Mouse (Mus musculus) MEL (cell line): ENCODE measurements around the gene Sinhcaf. TPM values are rescaled to one million over a fixed set of nuclear protein-coding genes. Genes with fewer than 3 reads are reported as not detected.

Experiments
- DNase-seq: peaks from one replicate; pipeline ENCODE4 v3.0.0; 2011; ENCODE audit warnings: low read depth, low spot score
- H3K27ac ChIP-seq: 2 replicates; pipeline ENCODE4 v1.5.1; 2012; ENCODE audit warnings: low read depth, mild to moderate bottlenecking, control low read depth, low read length, moderate library complexity; ENCODE audit not compliant: control insufficient read depth
- H3K27me3 ChIP-seq, 2 experiments: fragments of 150-350 bp in 1 of 2; sonication (generic) in 1 of 2; 2 replicates each; pipeline ENCODE4 v1.6.1; 2012; ENCODE audit warnings: low read length in 2 of 2, mild to moderate bottlenecking in 2 of 2, improper control_type of control experiment in 1 of 2, moderate library complexity in 1 of 2; ENCODE audit not compliant: insufficient read depth in 2 of 2, control insufficient read depth in 1 of 2
- H3K36me3 ChIP-seq, 2 experiments: 2 replicates each; pipeline ENCODE4 v1.6.1; 2012 to 2014; ENCODE audit warnings: low read length in 2 of 2, improper control_type of control experiment in 1 of 2, inconsistent platforms in 1 of 2, mild to moderate bottlenecking in 1 of 2; ENCODE audit not compliant: insufficient read depth in 2 of 2, control insufficient read depth in 1 of 2
- H3K4me1 ChIP-seq, 2 experiments: fragments of 150-350 bp in 1 of 2; sonication (generic) in 1 of 2; 2 replicates each; pipeline ENCODE4 v1.6.1; 2012; ENCODE audit warnings: low read length in 2 of 2, improper control_type of control experiment in 1 of 2, mild to moderate bottlenecking in 1 of 2; ENCODE audit not compliant: insufficient read depth in 2 of 2, control insufficient read depth in 1 of 2
- H3K4me3 ChIP-seq, 2 experiments: fragments of 150-350 bp in 1 of 2; sonication (generic) in 1 of 2; 2 replicates each; pipeline ENCODE4 v1.5.1; 2012; ENCODE audit warnings: low read depth in 2 of 2, low read length in 2 of 2, mild to moderate bottlenecking in 2 of 2, moderate library complexity in 2 of 2, control low read depth in 1 of 2, improper control_type of control experiment in 1 of 2; ENCODE audit not compliant: control insufficient read depth in 1 of 2, insufficient read depth in 1 of 2
- H3K79me2 ChIP-seq: 2 replicates; pipeline ENCODE4 v1.6.1; 2012; ENCODE audit warnings: mild to moderate bottlenecking, low read length, moderate library complexity; ENCODE audit not compliant: control insufficient read depth, poor library complexity, insufficient read depth
- H3K9ac ChIP-seq: 2 replicates; pipeline ENCODE4 v1.6.1; 2012; ENCODE audit warnings: low read depth, mild to moderate bottlenecking, control low read depth, low read length, moderate library complexity; ENCODE audit not compliant: control insufficient read depth, poor library complexity, severe bottlenecking
- H3K9me3 ChIP-seq: fragments of 150-350 bp; sonication (generic); replicated peaks from 2 replicates; pipeline ENCODE4 v1.6.1; 2012; ENCODE audit warnings: mild to moderate bottlenecking, low read length, improper control_type of control experiment, moderate library complexity; ENCODE audit not compliant: insufficient read depth
- CHD1 ChIP-seq: IDR thresholded peaks from 2 replicates; pipeline ENCODE4 v1.6.1; 2012; ENCODE audit warnings: low read depth, mild to moderate bottlenecking, inconsistent platforms, low read length, improper control_type of control experiment
- CTCF ChIP-seq, 3 experiments: IDR thresholded peaks in 2 of 3; conservative IDR thresholded peaks in 1 of 3; 2 replicates each; pipeline ENCODE4 v1.5.1; 2011 to 2012; ENCODE audit warnings: low read length in 3 of 3, low read depth in 2 of 3, mild to moderate bottlenecking in 2 of 3, improper control_type of control experiment in 1 of 3, inconsistent platforms in 1 of 3, mixed read lengths in 1 of 3, moderate library complexity in 1 of 3; ENCODE audit not compliant: control insufficient read depth in 1 of 3, insufficient read depth in 1 of 3, poor library complexity in 1 of 3, severe bottlenecking in 1 of 3
- E2F4 ChIP-seq: IDR thresholded peaks from 2 replicates; pipeline ENCODE4 v1.6.1; 2011; ENCODE audit warnings: low read depth, low read length, improper control_type of control experiment, borderline replicate concordance
- ELF1 ChIP-seq: IDR thresholded peaks from 2 replicates; pipeline ENCODE4 v1.6.1; 2014; ENCODE audit warnings: low read depth, mild to moderate bottlenecking, inconsistent platforms, low read length, improper control_type of control experiment, moderate library complexity
- ETS1 ChIP-seq: IDR thresholded peaks from 2 replicates; pipeline ENCODE4 v1.6.1; 2012; ENCODE audit warnings: low read depth, mild to moderate bottlenecking, inconsistent platforms, low read length, improper control_type of control experiment, moderate library complexity
- MXI1 ChIP-seq: IDR thresholded peaks from 2 replicates; pipeline ENCODE4 v1.6.1; 2011; ENCODE audit warnings: mild to moderate bottlenecking, low read depth, low read length, improper control_type of control experiment
- NELFE ChIP-seq: IDR thresholded peaks from 2 replicates; pipeline ENCODE4 v1.6.1; 2011; ENCODE audit warnings: low read depth, low read length, improper control_type of control experiment
- NRF1 ChIP-seq: IDR thresholded peaks from 2 replicates; pipeline ENCODE4 v1.6.1; 2014; ENCODE audit warnings: low read depth, mild to moderate bottlenecking, inconsistent platforms, low read length, improper control_type of control experiment, moderate library complexity; ENCODE audit not compliant: poor library complexity, insufficient read depth, severe bottlenecking
- POLR2A ChIP-seq, 2 experiments: IDR thresholded peaks; 2 replicates each; pipeline ENCODE4 v1.6.1; 2011 to 2012; ENCODE audit warnings: low read length in 2 of 2, mild to moderate bottlenecking in 2 of 2, control low read depth in 1 of 2, improper control_type of control experiment in 1 of 2, low read depth in 1 of 2, moderate library complexity in 1 of 2; ENCODE audit not compliant: control insufficient read depth in 1 of 2, insufficient read depth in 1 of 2, poor library complexity in 1 of 2
- SIN3A ChIP-seq: IDR thresholded peaks from 2 replicates; pipeline ENCODE4 v1.6.1; 2012; ENCODE audit warnings: low read length, improper control_type of control experiment, inconsistent platforms
- TAL1 ChIP-seq: IDR thresholded peaks from 2 replicates; pipeline ENCODE4 v1.6.1; 2012; ENCODE audit warnings: mild to moderate bottlenecking, inconsistent platforms, low read length, moderate library complexity, mixed read lengths
- UBTF ChIP-seq: IDR thresholded peaks from 2 replicates; pipeline ENCODE4 v1.6.1; 2012; ENCODE audit warnings: low read depth, mild to moderate bottlenecking, inconsistent platforms, low read length, improper control_type of control experiment, moderate library complexity, borderline replicate concordance; ENCODE audit not compliant: insufficient read depth
- USF1 ChIP-seq: IDR thresholded peaks from 2 replicates; pipeline ENCODE4 v1.6.1; 2014; ENCODE audit warnings: low read depth, mild to moderate bottlenecking, inconsistent platforms, low read length, improper control_type of control experiment, moderate library complexity
- polyA plus RNA-seq, 2 experiments: library from polyadenylated mRNA; stranded (reverse) in 1 of 2; unstranded in 1 of 2; fragments of >175 nt in 1 of 2; fragments of >200 nt in 1 of 2; gene quantifications; 2 replicates each; pipeline versions ENCODE4 v1.2.1 to v1.2.4; 2012; ENCODE audit warnings: low replicate concordance in 2 of 2, low read depth in 1 of 2; ENCODE audit not compliant: insufficient read length in 2 of 2, insufficient read depth in 1 of 2, missing spikeins in 1 of 2
- total RNA-seq: library from RNA; depleted of rRNA; stranded (reverse); fragments of 300-350 nt; gene quantifications from 2 replicates; pipeline ENCODE4 v1.2.3, GENCODE M21; 2012; rRNA removed

The Sinhcaf gene
- total RNA-seq (44.1 and 54.4 TPM in 2 replicates), polyA plus RNA-seq (10 to 100 TPM; 34.7 to 59.7 TPM)

DNA sequence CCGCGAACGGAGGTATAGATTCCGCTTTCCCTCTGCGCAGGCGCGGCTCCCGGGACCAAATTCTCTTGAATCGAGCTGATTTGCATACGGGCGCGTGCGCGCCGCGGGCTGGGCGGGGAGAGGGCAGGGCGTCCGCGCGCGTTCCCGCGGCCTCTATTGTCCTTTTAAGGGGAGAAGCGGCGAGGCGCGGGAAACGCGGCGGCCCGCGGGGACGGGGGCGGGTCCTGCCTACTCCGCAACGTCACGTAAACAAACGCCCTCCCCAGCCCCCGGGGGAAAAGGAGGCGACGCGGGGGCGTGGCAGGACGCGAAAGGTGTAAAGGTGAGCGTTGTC, at the start of gene Sinhcaf:
Gene Sinhcaf (minus strand): TSS at position 59 of the 334 bp plus-strand sequence.
- H3K9me3 ChIP-seq: no peaks in the 10 kb centered on the region
- peak; percentile 61; the same call in 1 of the 2 replicates for TF ChIP-seq SIN3A
- peak in 1 of 2 experiments; percentile 69; a peak in 2 of 4 replicates for TF ChIP-seq POLR2A (IDR thresholded peaks at IDR 0.05; ENCODE audit: control insufficient read depth in 1 of 2, insufficient read depth in 1 of 2, low read depth in 1 of 2, low read length in 2 of 2, poor library complexity in 1 of 2)
- no peak for TF ChIP-seq ETS1
- peak; percentile 79 for TF ChIP-seq NRF1
- no peak for TF ChIP-seq UBTF
- TF ChIP-seq MXI1: peak; percentile 13; the same call in 1 of the 2 replicates
- TF ChIP-seq NELFE: peak; percentile 59
- no peak for TF ChIP-seq USF1
- no peak for TF ChIP-seq ELF1
- TF ChIP-seq CHD1: no peak
- TF ChIP-seq E2F4: no peak
- TF ChIP-seq, all 39 proteins: peak for 5
- Histone ChIP-seq H3K27me3 (0 out of 4 replicates have a peak, but pooled peaks cover 0 to 1% of the 10 kb centered on the region in 2 experiments), H3K36me3 (peaks cover 3 to 18% of the 10 kb centered on the region in 2 experiments; a peak in 3 of 4 replicates), H3K27ac (peak within 1 kb of the TSS; percentile 79), H3K4me3 (peak within 1 kb of the TSS; percentile 80 to 88), H3K4me1 (peaks cover 2 to 16% of the 10 kb centered on the region in 2 experiments; a peak in 2 of 4 replicates), H3K79me2 (peaks cover 42% of the 10 kb centered on the region), H3K9ac (peak within 1 kb of the TSS; percentile 84)
- DNase-seq: peak; percentile 98

DNA sequence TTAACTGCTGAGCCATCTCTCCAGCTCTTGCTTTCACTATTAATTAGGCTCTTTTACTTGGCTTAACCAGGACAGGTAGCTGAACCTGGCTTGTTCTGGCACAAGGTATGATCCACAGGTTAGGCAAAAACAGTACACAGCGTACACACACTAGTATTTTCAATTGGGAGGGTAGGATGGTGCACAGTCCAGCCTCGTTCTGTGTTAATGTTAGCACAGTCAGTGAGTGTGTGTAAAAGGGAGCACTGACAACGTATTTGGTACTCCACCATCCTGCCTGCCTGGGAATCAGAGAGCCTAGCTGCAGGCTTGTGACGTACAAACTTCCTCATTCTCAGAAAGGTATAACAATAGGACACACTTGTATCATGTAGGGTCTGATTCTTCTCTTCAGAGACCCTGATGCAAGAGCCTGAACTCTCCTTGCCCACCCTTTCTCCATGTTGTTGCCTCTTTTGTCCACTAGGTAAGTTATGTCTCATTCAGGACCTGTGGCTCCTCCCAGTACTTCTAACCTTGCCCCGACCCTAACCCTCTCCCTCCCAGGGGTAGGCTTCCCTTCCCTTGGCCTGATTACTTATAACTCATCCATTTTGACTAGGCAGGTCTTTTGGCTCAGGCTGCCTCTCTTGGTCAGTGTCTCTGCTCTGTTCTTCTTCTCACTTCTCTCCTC, 48.2 kb upstream of the Sinhcaf start:
- Histone ChIP-seq H3K4me3 (peak overlapping the region in 1 of 2 experiments; percentile 25; a peak in 2 of 4 replicates), H3K27ac (no peak overlapping the region)
- TF ChIP-seq TAL1 (no peak), CTCF (IDR thresholded peaks at IDR 0.05 in 2 of 3, conservative IDR thresholded peaks at IDR 0.05 in 1 of 3; ENCODE audit: control insufficient read depth in 1 of 3, insufficient read depth in 1 of 3, low read depth in 2 of 3, low read length in 3 of 3, poor library complexity in 1 of 3, severe bottlenecking in 1 of 3) (peak in 1 of 3 experiments; percentile 17; a peak in 2 of 6 replicates)

More for the DNA sequence above, 48.2 kb upstream of the Sinhcaf start:
- H3K4me1 ChIP-seq: no peaks in the 10 kb centered on the region
- no peaks in the 10 kb centered on the region for H3K9me3 ChIP-seq
- no peaks in the 10 kb centered on the region for H3K36me3 ChIP-seq
- no peaks in the 10 kb centered on the region for H3K79me2 ChIP-seq
- peak; percentile 21 for DNase-seq
- H3K27me3 ChIP-seq: peaks cover 0 to 3% of the 10 kb centered on the region in 2 experiments; a peak in 3 of 4 replicates
- H3K9ac ChIP-seq: no peak overlapping the region
